Mouse (Mus musculus) neural tube, embryonic 15.5 days (tissue): ENCODE data around the gene Cog1. TPM values are rescaled to one million over a fixed set of nuclear protein-coding genes. Genes with fewer than 3 reads are reported as not detected.

Experiments
- ATAC-seq: fragments of 200-750 bp; cut with Nextera tagmentation; 2 replicates; pipeline ENCODE4 v1.8.0; 2017; ENCODE audit warnings: mild to moderate bottlenecking, moderate TSS enrichment, moderate library complexity; ENCODE audit not compliant: low FRiP score
- H3K27ac ChIP-seq: fragments of 300-500 bp; sonication (generic); replicated peaks from 2 replicates; pipeline ENCODE4 v1.5.1; 2015; ENCODE audit warnings: mild to moderate bottlenecking, inconsistent platforms
- H3K27me3 ChIP-seq: fragments of 300-500 bp; sonication (generic); replicated peaks from 2 replicates; pipeline ENCODE4 v1.6.1; 2015; ENCODE audit warnings: inconsistent platforms
- H3K36me3 ChIP-seq: fragments of 300-500 bp; sonication (generic); 2 replicates; pipeline ENCODE4 v1.6.1; 2015; ENCODE audit warnings: inconsistent platforms
- H3K4me1 ChIP-seq: fragments of 300-500 bp; sonication (generic); 2 replicates; pipeline ENCODE4 v1.6.1; 2015; ENCODE audit warnings: inconsistent platforms
- H3K4me2 ChIP-seq: fragments of 300-500 bp; sonication (generic); 2 replicates; pipeline ENCODE4 v1.6.1; 2015; ENCODE audit warnings: inconsistent platforms, mild to moderate bottlenecking, moderate library complexity
- H3K4me3 ChIP-seq: fragments of 300-500 bp; sonication (generic); replicated peaks from 2 replicates; pipeline ENCODE4 v1.5.1; 2015; ENCODE audit warnings: mild to moderate bottlenecking, inconsistent platforms
- H3K9ac ChIP-seq: fragments of 300-500 bp; sonication (generic); replicated peaks from 2 replicates; pipeline ENCODE4 v1.6.1; 2015; ENCODE audit warnings: mild to moderate bottlenecking, inconsistent platforms
- H3K9me3 ChIP-seq: fragments of 300-500 bp; sonication (generic); replicated peaks from 2 replicates; pipeline ENCODE4 v1.6.1; 2016; ENCODE audit warnings: inconsistent platforms
- WGBS: fragments of 180-500 bp; shearing (Covaris S2); methylation state at CpG from one replicate; pipeline ENCODE4 v1.1.7; 2015; ENCODE audit warnings: mixed read lengths; 5-methylcytosine and 5-hydroxymethylcytosine counted together
- polyA plus RNA-seq: library from polyadenylated mRNA; unstranded; fragments of >200 nt; fragmentation: Nextera tagmentation; extraction: Ambion mirVana; gene quantifications from 2 replicates; pipeline ENCODE4 v1.2.1, GENCODE M21; 2015

The Cog1 gene
- polyA plus RNA-seq, 1 experiment from 2014 or later = 35.1 TPM

DNA sequence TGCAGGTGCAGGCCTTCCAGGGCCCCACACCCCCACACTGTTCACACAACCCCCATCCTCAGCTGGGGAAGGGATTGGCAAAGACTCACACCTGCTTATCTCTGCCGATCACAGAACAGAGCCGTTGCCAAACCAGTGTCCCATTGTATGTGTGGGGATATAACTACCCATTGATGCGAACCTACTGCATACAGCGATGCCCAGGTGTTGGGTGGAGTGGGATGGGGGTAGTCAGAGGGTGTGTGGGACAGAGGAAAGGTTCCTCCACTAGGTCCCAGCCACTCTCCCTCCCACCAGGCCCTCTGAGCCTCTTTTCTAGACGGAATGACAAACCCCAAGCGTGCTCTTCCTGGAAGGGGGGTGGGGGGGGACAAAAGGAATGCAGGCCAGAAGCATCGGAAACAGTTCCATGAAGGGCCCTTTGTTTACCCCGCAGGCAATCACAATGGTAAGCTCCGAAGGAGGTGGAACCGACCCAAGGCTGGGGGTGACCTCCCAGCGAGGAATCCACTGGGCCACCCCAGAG, 60.8 kb downstream of the Cog1 start, which contains the start of gene Cpsf4l:
TSS of gene Cpsf4l (minus strand) at position 287 of the 526 bp plus-strand sequence.
- ATAC-seq = peak; percentile 44
- Histone ChIP-seq H3K27me3 (0 out of 2 replicates have a peak, but pooled peaks cover 9% of the 10 kb centered on the region), H3K9me3 (no peaks in the 10 kb centered on the region), H3K4me1 (peaks cover 18% of the 10 kb centered on the region), H3K27ac (peak within 1 kb of the TSS; percentile 38), H3K36me3 (0 out of 2 replicates have a peak, but pooled peaks cover 4% of the 10 kb centered on the region), H3K4me3 (no peak within 1 kb of the TSS), H3K9ac (no peak within 1 kb of the TSS; the same call in 1 of the 2 replicates), H3K4me2 (no peak within 1 kb of the TSS)
- WGBS = 8% methylated on average over 11 of the region's 11 CpGs

GRCm38 (mm10) chr11:113710257-113710777, 61.3 kb downstream of the Cog1 start:
- H3K9me3 ChIP-seq = no peaks in the 10 kb centered on the region
- 0 out of 2 replicates have a peak, but pooled peaks cover 4% of the 10 kb centered on the region for H3K36me3 ChIP-seq
- H3K4me1 ChIP-seq = peaks cover 18% of the 10 kb centered on the region
- H3K27ac ChIP-seq = peak overlapping the region; percentile 38
- no peak overlapping the region for H3K4me3 ChIP-seq
- ATAC-seq = no peak; the same call in 1 of the 2 replicates
- no peak overlapping the region for H3K4me2 ChIP-seq
- 4% methylated on average over 10 of the region's 10 CpGs for WGBS
- 0 out of 2 replicates have a peak, but pooled peaks cover 9% of the 10 kb centered on the region for H3K27me3 ChIP-seq
- no peak overlapping the region; the same call in 1 of the 2 replicates for H3K9ac ChIP-seq

- peaks cover 18% of the 10 kb centered on the region for H3K4me1 ChIP-seq
- no peak overlapping the region for H3K4me2 ChIP-seq
- no peak overlapping the region for H3K4me3 ChIP-seq
- no peak for ATAC-seq
- no peaks in the 10 kb centered on the region for H3K9me3 ChIP-seq
- H3K9ac ChIP-seq = no peak overlapping the region
- H3K27me3 ChIP-seq = 0 out of 2 replicates have a peak, but pooled peaks cover 9% of the 10 kb centered on the region
- whole genome bisulfite sequencing = 48% methylated on average over 1 of the region's 1 CpGs
- 0 out of 2 replicates have a peak, but pooled peaks cover 4% of the 10 kb centered on the region for H3K36me3 ChIP-seq
- H3K27ac ChIP-seq = no peak overlapping the region
These were observed 62.1 kb downstream of the Cog1 start for GRCm38 (mm10) chr11:113711061-113711460.

DNA sequence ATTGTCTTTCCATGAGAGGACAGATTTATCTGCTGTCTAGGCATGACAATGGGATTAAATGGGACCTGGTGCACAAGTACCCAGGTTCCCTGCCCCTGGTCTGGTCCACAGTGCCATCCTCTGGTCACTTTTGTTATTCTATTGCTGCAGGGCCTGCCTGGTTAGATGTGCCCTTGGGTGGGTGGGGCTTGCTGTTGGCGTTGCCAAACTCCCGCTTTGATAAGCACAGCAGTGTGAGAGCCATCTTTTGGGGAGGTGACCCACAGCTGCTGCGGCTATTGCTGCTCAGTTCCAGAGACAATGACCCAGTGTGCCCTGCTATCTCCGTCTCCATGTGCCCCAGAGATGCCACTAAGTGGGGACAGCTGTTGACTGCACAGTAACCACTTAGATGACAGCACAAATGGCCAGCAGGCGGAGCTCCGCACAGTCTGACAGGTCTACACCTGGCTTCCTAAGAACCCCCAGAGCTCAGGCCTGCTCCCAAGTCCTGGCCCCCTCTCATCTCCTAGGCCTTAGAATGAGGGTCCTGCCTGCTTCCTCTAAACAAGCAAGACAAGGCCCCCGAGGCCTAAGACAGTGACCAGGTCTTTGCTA, 66.2 kb downstream of the Cog1 start:
- H3K27me3 ChIP-seq = no peaks in the 10 kb centered on the region
- H3K27ac ChIP-seq = no peak overlapping the region
- ATAC-seq = no peak
- H3K4me3 ChIP-seq = no peak overlapping the region
- H3K9me3 ChIP-seq = no peaks in the 10 kb centered on the region
- no peak overlapping the region for H3K9ac ChIP-seq
- WGBS = 66% methylated on average over 7 of the region's 7 CpGs
- H3K4me1 ChIP-seq = peaks cover 7% of the 10 kb centered on the region
- no peaks in the 10 kb centered on the region for H3K36me3 ChIP-seq
- H3K4me2 ChIP-seq = no peak overlapping the region

DNA sequence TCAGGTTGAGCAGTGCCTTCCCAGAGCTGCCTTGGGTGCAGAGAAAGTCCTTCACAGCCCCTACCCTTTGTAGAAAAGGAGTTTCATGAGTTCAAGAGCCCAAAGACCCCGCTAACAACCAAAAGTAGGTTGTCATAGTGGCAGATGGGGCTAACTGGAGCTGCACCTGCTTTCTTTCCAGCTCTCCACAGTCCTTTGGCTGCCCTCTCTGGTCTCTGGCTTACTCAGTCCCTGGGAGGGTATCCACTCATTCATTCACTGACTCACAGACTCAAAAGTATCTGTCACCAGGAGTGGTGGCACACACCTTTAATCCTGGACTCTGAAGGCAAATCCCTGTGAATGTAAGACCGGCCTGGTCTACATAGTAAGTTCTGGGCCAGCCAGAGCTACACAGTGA, 67.2 kb downstream of the Cog1 start:
- Histone ChIP-seq H3K4me3 (no peak overlapping the region), H3K27ac (no peak overlapping the region), H3K4me2 (no peak overlapping the region), H3K36me3 (no peaks in the 10 kb centered on the region), H3K27me3 (no peaks in the 10 kb centered on the region), H3K4me1 (no peaks in the 10 kb centered on the region), H3K9ac (no peak overlapping the region), H3K9me3 (no peaks in the 10 kb centered on the region)
- 94% methylated on average over 2 of the region's 2 CpGs for WGBS
- no peak for ATAC-seq

Other genes with a start within 250 kb of the Cog1 start
- gene Sstr2, start 29.8 kb upstream of the Cog1 start, polyA plus RNA-seq = 11.6 and 14.0 TPM in 2 replicates
- 27.7 and 30.4 TPM in 2 replicates for gene Slc39a11, start 910 bp downstream of the Cog1 start, polyA plus RNA-seq
- 37.8 and 40.1 TPM in 2 replicates for gene Fam104a, start 35.0 kb downstream of the Cog1 start, polyA plus RNA-seq
- 21.6 and 21.8 TPM in 2 replicates for gene D11Wsu47e, start 35.2 kb downstream of the Cog1 start, polyA plus RNA-seq
- gene Cpsf4l, start 60.8 kb downstream of the Cog1 start, polyA plus RNA-seq = 0.27 and 10.0 TPM in 2 replicates
- gene Cdc42ep4, start 102.7 kb downstream of the Cog1 start, polyA plus RNA-seq = 58.1 and 58.6 TPM in 2 replicates